Mouse (Mus musculus) kidney, adult 8-10 months (tissue): ENCODE data around the gene Ppih.
"Not testable (repeated sequence)": the region's sequence is repeated elsewhere in the genome, so short reads cannot be mapped to it uniquely, and the experiment has no call there.

ENCODE experiments used
- DNase-seq, 2 experiments: peaks; one replicate each; pipeline ENCODE4 v3.0.0; 2022

Ppih gene

GRCm38 (mm10) chr4:119285336-119285735 is 35.0 kb downstream of the Ppih start:
- DNase-seq: no peak

GRCm38 (mm10) chr4:119284861-119285260 is 35.5 kb downstream of the Ppih start:
- no peak for DNase-seq

DNA sequence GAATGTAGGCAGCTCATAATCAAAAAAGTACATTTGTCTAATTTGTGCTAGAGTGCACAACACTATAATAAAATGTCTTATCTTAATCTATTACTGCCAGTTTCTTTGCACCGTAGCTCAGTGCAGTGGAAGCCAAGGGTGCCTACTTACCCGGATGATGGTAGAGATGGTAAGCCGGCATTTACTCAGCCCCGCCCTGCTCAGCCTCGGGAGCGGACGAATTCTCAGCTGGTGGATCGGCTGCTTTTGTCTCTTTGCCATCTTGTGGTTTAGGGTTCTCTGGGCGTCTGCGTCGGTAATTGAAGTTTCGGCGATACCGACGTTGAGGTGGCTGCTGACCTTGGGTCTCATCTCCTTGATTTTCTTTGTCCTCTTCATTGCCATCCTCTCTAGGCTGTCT is 41.6 kb downstream of the Ppih start:
- not testable (repeated sequence) for DNase-seq

DNA sequence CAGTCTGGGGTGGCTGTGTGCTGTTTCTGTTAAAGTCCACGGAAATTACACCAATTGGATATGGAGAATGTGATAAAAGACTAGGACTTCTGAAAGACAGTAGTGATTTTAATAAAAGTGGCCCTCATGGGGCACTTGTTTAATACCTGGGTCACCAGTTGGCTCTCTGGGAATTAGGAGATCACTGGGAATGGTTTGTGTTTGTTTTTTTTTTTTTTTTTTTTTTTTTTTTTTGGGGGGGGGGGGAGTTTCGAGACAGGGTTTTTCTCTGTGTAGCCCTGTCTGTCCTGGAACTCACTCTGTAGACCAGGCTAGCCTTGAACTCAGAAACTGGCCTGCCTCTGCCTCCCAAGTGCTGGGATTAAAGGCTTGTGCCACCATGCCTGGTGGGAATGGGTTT is 44.6 kb downstream of the Ppih start:
- DNase-seq: no peak

- no peak for DNase-seq
Measured at GRCm38 (mm10) chr4:119275226-119275625, 45.1 kb downstream of the Ppih start.

- no peak for DNase-seq
Measured at GRCm38 (mm10) chr4:119274627-119275026, 45.7 kb downstream of the Ppih start.

DNA sequence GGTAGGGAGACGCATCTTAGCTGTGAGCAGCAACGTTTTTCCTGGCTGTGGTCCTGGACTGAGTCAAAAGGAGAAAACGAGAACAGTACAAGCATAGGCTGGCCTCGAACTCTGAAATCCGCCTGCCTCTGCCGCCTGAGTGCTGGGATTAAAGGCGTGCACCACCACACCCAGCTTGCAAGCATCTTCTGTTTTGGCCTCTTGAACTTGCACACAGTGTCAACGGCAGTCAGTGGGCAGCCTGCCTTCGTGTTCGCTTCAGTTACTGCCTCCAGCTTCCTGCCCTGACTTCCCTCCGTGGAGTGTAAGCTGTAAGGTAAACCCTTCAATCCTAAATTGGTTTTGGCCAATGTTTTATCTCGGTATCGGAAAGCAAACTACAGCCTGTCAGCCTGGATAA is 53.7 kb downstream of the Ppih start:
- DNase-seq: no peak

GRCm38 (mm10) chr4:119263459-119263858 is 56.9 kb downstream of the Ppih start:
- no peak for DNase-seq

DNA sequence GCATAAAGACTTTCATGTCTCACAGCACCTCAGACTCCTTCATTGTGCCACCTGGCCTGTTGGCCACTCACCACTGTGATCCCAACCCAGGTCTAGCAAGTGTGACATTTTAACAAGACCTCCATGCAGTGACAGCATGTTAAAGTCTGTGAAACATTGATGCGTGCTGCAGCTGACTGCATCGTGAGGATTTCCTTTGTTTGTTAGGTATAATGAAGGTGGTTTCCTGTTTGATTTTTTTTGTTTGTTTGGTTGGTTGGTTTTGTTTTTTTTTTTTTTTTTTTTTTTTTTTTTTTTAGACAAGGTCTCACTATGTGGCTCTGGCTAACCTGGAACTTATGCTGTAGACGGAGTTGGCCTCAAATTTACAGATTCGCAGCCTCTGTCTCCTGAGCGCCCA is 57.9 kb downstream of the Ppih start:
- DNase-seq: no peak

GRCm38 (mm10) chr4:119261087-119261713 is 59.1 kb downstream of the Ppih start:
- DNase-seq: no peak

DNA sequence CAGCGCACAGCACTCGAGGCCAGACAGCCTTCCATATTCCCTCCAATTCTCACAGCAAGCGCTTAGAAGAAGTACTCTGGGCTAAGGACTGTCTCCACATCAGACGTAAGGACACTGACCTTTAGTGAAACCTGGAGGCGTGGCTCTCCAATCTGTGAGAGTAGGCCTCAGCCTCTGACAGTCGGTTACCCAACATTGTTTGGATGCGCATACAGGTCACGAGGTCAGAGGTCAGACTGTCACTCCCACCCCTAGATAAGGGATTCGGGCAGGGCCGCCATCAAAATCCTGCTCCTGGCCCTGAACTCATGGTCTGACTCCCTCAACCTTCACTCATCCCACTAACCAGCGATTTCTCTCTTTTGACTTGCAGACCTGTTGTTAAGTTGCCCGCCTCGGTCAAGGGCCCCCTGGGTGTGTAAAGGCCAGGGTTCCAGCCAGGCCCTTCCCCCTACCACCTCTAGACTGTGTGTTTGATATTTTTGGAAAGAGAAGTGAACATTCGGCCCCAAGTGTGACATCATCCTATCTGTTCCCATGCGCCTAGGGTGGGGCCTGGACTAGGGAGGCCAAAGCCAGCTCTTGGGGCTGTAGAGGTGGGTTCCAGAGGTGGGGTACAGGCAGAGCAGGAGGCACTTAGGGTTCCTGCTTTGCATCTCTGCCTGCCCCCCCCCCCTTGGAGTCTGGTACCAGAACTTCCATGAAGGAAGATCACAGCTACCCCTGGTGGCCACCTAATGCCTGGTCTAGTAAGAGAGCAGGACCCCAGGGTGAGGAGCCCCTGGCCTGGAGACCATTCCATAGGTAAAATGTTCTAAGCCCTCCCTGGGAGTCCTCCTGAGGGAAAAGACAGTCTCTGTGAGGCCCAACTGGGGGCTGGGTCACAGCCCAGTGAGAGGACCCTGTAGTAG is 60.7 kb downstream of the Ppih start:
- DNase-seq: no peak

GRCm38 (mm10) chr4:119257083-119257482 is 63.3 kb downstream of the Ppih start:
- no peak for DNase-seq

DNA sequence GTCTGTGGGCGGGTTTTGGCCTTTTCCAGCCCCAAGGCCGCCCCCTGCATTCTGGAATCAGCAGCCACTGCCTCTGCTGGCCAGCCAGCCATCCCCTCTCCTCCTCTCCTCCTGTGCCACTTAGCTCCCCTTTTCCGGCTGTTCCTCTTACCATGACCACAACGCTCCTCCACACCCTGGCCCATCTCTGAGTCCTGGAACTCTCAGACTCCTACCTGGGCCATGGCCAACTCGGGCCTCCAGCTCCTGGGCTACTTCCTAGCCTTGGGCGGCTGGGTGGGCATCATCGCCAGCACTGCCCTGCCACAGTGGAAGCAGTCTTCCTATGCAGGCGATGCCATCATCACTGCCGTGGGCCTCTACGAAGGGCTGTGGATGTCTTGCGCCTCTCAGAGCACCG is 65.0 kb downstream of the Ppih start, which contains the start of gene Cldn19:
Gene Cldn19, plus strand, starts transcription at position 64 of the 400 bp plus-strand sequence.
- no peak for DNase-seq

- DNase-seq: peak; percentile 49 to 74
Measured at GRCm38 (mm10) chr4:119254012-119254618, 66.2 kb downstream of the Ppih start.

DNA sequence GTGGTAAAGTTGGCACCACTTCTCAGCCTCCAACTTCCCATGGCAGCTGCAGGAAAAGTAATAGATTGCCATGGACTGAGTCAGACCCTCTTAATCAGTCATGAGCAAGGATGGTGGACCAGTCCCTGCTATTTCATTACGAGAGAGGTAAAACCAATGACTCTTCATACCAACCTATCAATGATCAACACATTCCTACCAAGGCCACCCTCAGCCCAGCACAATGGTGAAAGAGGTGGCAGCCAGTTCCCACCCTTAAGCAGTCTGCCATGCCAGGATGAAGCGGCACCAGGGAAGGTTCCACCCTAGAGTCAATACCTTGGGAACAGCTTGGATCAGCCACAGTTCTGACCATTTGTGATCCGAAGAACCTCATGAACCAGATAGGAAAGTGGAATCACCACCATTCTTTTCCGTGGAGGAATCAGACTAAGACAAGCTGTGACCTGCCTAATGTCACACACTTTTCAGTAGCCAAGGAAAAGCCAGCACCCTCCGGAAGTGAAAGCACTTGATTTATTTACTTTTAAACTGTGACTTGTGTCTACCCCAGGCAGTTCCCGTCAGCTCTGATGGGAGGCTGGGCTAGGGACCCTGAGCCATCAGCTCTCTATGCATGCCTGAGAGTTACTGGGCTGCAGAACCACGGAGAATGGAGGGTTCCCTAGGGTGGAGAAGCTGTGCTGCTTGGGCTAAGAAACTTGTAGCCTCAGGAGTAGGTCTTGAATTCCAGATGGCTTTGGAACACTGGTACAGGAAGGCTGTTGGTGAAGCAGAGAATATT is 68.1 kb downstream of the Ppih start:
- DNase-seq: no peak
